Mouse (Mus musculus) cerebellum, adult 2 months (tissue): ENCODE measurements at regions not wholly inside any gene's neighbourhood (a gene's known extent, or its start where the extent isn't known, plus 50 kb on each side); places are given as distances from the start of the nearest gene placed in this dataset.

Source experiments
- CTCF ChIP-seq: fragments of 200-500 bp; IDR thresholded peaks from 2 replicates; pipeline ENCODE4 v1.5.1; 2011; ENCODE audit warnings: low read depth, mild to moderate bottlenecking, control low read depth, low read length, moderate library complexity, borderline replicate concordance; ENCODE audit not compliant: insufficient read depth
- POLR2A ChIP-seq: fragments of 200-500 bp; IDR thresholded peaks from 2 replicates; pipeline ENCODE4 v1.6.1; 2011; ENCODE audit warnings: low read length, control low read depth, borderline replicate concordance; ENCODE audit not compliant: insufficient read depth

DNA sequence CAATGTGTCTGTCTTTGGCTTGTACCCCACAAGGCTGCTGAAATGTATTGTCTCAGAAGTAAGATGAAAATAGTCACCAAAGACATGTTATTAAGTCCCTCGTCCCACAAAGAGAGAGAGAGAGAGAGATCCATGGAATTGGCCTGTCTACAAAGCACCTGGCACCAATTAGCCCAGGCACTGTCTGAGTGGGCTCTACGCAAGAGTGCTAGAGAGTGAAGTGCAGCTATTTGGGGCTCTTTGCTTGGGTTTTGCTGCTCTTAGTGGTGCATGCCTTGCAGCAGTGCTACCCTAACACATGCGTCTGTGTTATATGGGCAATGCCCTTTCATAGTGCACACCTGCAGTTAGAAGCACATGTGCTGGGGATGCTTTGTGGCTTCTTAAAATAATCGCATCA is 185.4 kb upstream of the Sfrp2 start:
- TF ChIP-seq CTCF (no peak), POLR2A (no peak)
